Mouse (Mus musculus) ES-E14 (cell line): Measurements from ENCODE around the gene Dph3.

Experiments used
- CHD2 ChIP-seq: IDR thresholded peaks from 2 replicates; pipeline ENCODE4 v1.6.1; 2014; ENCODE audit warnings: mild to moderate bottlenecking, low read depth, low read length, inconsistent platforms
- HCFC1 ChIP-seq: IDR thresholded peaks from 2 replicates; pipeline ENCODE4 v1.6.1; 2012; ENCODE audit warnings: low read length, inconsistent platforms, borderline replicate concordance; ENCODE audit not compliant: insufficient read depth
- ZC3H11A ChIP-seq: IDR thresholded peaks from 2 replicates; pipeline ENCODE4 v1.6.1; 2012; ENCODE audit warnings: low read depth, mild to moderate bottlenecking, inconsistent platforms, low read length, borderline replicate concordance
- ZNF384 ChIP-seq: IDR thresholded peaks from 2 replicates; pipeline ENCODE4 v1.6.1; 2012; ENCODE audit warnings: low read depth, low read length, inconsistent platforms

DNA sequence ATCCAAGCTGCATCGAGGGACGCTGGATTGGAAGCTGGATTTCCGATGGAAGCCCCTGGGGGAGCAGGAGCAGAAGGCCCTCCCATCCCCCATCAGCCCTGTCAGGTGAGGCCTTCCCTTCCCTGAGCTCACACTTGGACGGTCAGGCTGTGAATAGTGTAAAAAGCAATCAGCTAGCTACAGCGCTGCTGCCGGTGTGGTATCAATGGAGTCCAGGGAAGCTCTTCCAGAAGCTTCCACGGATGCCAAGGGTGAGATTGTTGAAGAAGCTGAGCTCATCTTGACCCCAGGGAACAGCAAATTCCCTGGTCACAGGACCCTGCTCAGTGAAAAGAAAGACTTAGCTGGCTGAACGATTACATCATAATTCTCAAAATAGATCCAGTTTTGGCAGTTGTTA, 39.2 kb downstream of the Dph3 start:
- TF ChIP-seq ZNF384 (no peak), HCFC1 (no peak), CHD2 (no peak), ZC3H11A (no peak)
